Mouse (Mus musculus) liver (tissue): ENCODE data around the gene Cnksr1.

Source experiments
- DNase-seq: peaks from one replicate; pipeline ENCODE4 v3.0.0-alpha.2; 2020; ENCODE audit warnings: mixed read lengths

Gene Cnksr1

GRCm38 (mm10) chr4:134186268-134186667 lies 51.9 kb downstream of the Cnksr1 start:
- no peak for DNase-seq

GRCm38 (mm10) chr4:134185569-134185968 lies 52.6 kb downstream of the Cnksr1 start:
- no peak for DNase-seq

GRCm38 (mm10) chr4:134183711-134184110 lies 54.5 kb downstream of the Cnksr1 start:
- no peak for DNase-seq

GRCm38 (mm10) chr4:134181825-134182224 lies 56.4 kb downstream of the Cnksr1 start:
- DNase-seq = peak; percentile 74

- peak; percentile 63 for DNase-seq
These were observed 57.1 kb downstream of the Cnksr1 start for GRCm38 (mm10) chr4:134181112-134181511.
